Mouse (Mus musculus) bone marrow, adult 2 months (tissue): ENCODE results near the gene Mcm3ap. TPM values are rescaled to one million over a fixed set of nuclear protein-coding genes. Genes with fewer than 3 reads are reported as not detected.
A peak's percentile ranks its signal among the peaks of the same experiment; 100 is the strongest.

Source experiments
- H3K27ac ChIP-seq: fragments of 200-500 bp; 2 replicates; pipeline ENCODE4 v1.5.1; 2012; ENCODE audit warnings: low read depth, mild to moderate bottlenecking, control low read depth, inconsistent platforms, low read length; ENCODE audit not compliant: control insufficient read depth, poor library complexity, insufficient read depth
- H3K4me1 ChIP-seq: fragments of 200-500 bp; 2 replicates; pipeline ENCODE4 v1.6.1; 2011; ENCODE audit warnings: low read length; ENCODE audit not compliant: control insufficient read depth, insufficient read depth
- H3K4me3 ChIP-seq: fragments of 200-500 bp; replicated peaks from 2 replicates; pipeline ENCODE3; 2011; ENCODE audit warnings: mild to moderate bottlenecking, low read depth, low read length, control low read depth; ENCODE audit not compliant: control insufficient read depth
- CTCF ChIP-seq: fragments of 200-500 bp; IDR thresholded peaks from 2 replicates; pipeline ENCODE4 v1.5.1; 2011; ENCODE audit warnings: low read length, control low read depth; ENCODE audit not compliant: control insufficient read depth, insufficient read depth
- POLR2A ChIP-seq: fragments of 200-500 bp; IDR thresholded peaks from 2 replicates; pipeline ENCODE4 v1.6.1; 2011; ENCODE audit warnings: low read depth, mild to moderate bottlenecking, control low read depth, low read length, borderline replicate concordance; ENCODE audit not compliant: control insufficient read depth
- WGBS: fragments of 180-500 bp; shearing (Covaris S2); methylation state at CpG from one replicate; pipeline ENCODE4 v1.1.7; 2018; 5-methylcytosine and 5-hydroxymethylcytosine counted together
- polyA plus RNA-seq: library from polyadenylated mRNA; stranded (reverse); fragments of >200 nt; gene quantifications from 2 replicates; pipeline ENCODE4 v1.2.4, GENCODE M21; 2011; ENCODE audit warnings: low replicate concordance; ENCODE audit not compliant: missing spikeins, insufficient read depth, insufficient read length

Mcm3ap gene
- polyA plus RNA-seq, 1 experiment: 34.0 TPM

- WGBS: 19% methylated on average over 4 of the region's 4 CpGs
- Histone ChIP-seq H3K27ac (no peak overlapping the region), H3K4me3 (no peak overlapping the region), H3K4me1 (peaks cover 3% of the 10 kb centered on the region)
- TF ChIP-seq CTCF: no peak
- no peak for TF ChIP-seq POLR2A
Observed at GRCm38 (mm10) chr10:76445996-76446681, 22.6 kb upstream of the Mcm3ap start.

- Histone ChIP-seq H3K4me1 (peaks cover 2% of the 10 kb centered on the region), H3K27ac (no peak overlapping the region), H3K4me3 (no peak overlapping the region)
- 77% methylated on average over 15 of the region's 15 CpGs for WGBS
- no peak for TF ChIP-seq POLR2A
- no peak for TF ChIP-seq CTCF
Observed at GRCm38 (mm10) chr10:76447406-76448229, 21.1 kb upstream of the Mcm3ap start.

GRCm38 (mm10) chr10:76448851-76449250 is 19.9 kb upstream of the Mcm3ap start, which contains the start of gene 2610028H24Rik:
Gene 2610028H24Rik (plus strand): TSS chr10:76449081.
- Histone ChIP-seq H3K4me3 (no peak within 1 kb of the TSS), H3K27ac (no peak within 1 kb of the TSS), H3K4me1 (peaks cover 2% of the 10 kb centered on the region)
- WGBS: 84% methylated on average over 5 of the region's 5 CpGs
- TF ChIP-seq CTCF: no peak

- Histone ChIP-seq H3K4me1 (no peaks in the 10 kb centered on the region), H3K4me3 (no peak overlapping the region), H3K27ac (no peak overlapping the region)
- WGBS: 69% methylated on average over 5 of the region's 5 CpGs
- TF ChIP-seq POLR2A: no peak
- TF ChIP-seq CTCF: peak; percentile 69
Observed at GRCm38 (mm10) chr10:76455289-76455688, 13.4 kb upstream of the Mcm3ap start.

- 89% methylated on average over 1 of the region's 1 CpGs for WGBS
- Histone ChIP-seq H3K4me1 (no peaks in the 10 kb centered on the region), H3K4me3 (no peak overlapping the region)
Observed at GRCm38 (mm10) chr10:76461255-76461654, 7.5 kb upstream of the Mcm3ap start.

GRCm38 (mm10) chr10:76462312-76462711 is 6.4 kb upstream of the Mcm3ap start:
- TF ChIP-seq POLR2A (no peak), CTCF (no peak)
- 85% methylated on average over 7 of the region's 7 CpGs for WGBS
- Histone ChIP-seq H3K4me1 (no peaks in the 10 kb centered on the region), H3K4me3 (no peak overlapping the region), H3K27ac (no peak overlapping the region)

More at GRCm38 (mm10) chr10:76461255-76461654, 7.5 kb upstream of the Mcm3ap start:
- no peak overlapping the region for H3K27ac ChIP-seq
- TF ChIP-seq POLR2A: no peak
- no peak for TF ChIP-seq CTCF

- TF ChIP-seq POLR2A (no peak), CTCF (no peak)
- Histone ChIP-seq H3K4me3 (no peak overlapping the region), H3K4me1 (no peaks in the 10 kb centered on the region), H3K27ac (no peak overlapping the region)
- WGBS: 90% methylated on average over 6 of the region's 6 CpGs
Observed at GRCm38 (mm10) chr10:76462721-76463120, 6.0 kb upstream of the Mcm3ap start.

GRCm38 (mm10) chr10:76473759-76474158 is 5.0 kb downstream of the Mcm3ap start:
- Histone ChIP-seq H3K4me3 (no peak overlapping the region), H3K4me1 (no peaks in the 10 kb centered on the region), H3K27ac (no peak overlapping the region)
- TF ChIP-seq CTCF: no peak
- no peak for TF ChIP-seq POLR2A
- 94% methylated on average over 5 of the region's 5 CpGs for WGBS

- no peak overlapping the region for H3K4me3 ChIP-seq
- no peak for TF ChIP-seq POLR2A
- 90% methylated on average over 13 of the region's 13 CpGs for WGBS
- no peaks in the 10 kb centered on the region for H3K4me1 ChIP-seq
- no peak overlapping the region for H3K27ac ChIP-seq
Observed at GRCm38 (mm10) chr10:76480851-76481250, 12.1 kb downstream of the Mcm3ap start.
